Comparison of ENCODE assay signal across 22 mouse cellular contexts in the genomic region with DNA sequence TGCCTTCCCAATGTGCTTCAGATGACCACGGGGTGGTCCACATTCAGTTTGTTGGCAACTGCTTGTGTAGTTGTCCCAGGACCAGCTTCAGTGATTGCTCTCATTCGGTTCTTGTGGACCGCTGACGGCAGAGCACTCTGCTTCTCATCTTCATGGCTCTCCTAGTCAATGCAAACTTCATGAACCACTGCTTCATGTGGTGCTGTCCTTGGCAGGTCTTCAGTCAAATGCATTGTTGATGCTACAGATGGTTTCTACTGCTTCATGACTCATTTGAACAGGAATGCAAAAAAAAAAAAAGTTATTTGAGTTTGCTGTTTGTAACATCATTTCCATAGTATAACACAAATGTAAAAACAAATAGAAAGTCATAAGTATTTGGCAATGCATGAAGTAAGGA.
DNase-seq lines count a peak whose midpoint lies in the region; ATAC-seq and TF ChIP-seq lines count a peak whose summit lies in the region.
"Had no signal": no experiment of that assay in that cellular context is flagged by ENCODE, and none has a peak within 500 bp of the region (broad histone marks: within the 10 kb centered on the region; RNA-seq: fewer than 3 reads in every experiment).

No protein-coding gene starts in this region.

- H3K36me3 ChIP-seq in kidney, postnatal 0 days (ENCODE audit: insufficient read depth, low read length): no peaks in the 10 kb centered on the region
- H3K36me3 ChIP-seq in lung, embryonic 15.5 days: no peaks in the 10 kb centered on the region
- H3K36me3 ChIP-seq in lung, postnatal 0 days (ENCODE audit: insufficient read depth, low read length): no peaks in the 10 kb centered on the region
- H3K36me3 ChIP-seq: forebrain, embryonic 15.5 days had no signal

- no peak for ATAC-seq in kidney, postnatal 0 days (replicated peaks; ENCODE audit: low FRiP score, low read depth)
- ATAC-seq in lung, embryonic 15.5 days (ENCODE audit: borderline replicate concordance, extremely low read depth, low FRiP score, low TSS enrichment): peak; percentile 52; the same call in 1 of the 2 replicates
- peak; percentile 53; the same call in 1 of the 2 replicates for ATAC-seq in lung, postnatal 0 days
- ATAC-seq: activated CD4-positive, CD25-positive, alpha-beta regulatory T cell, adult 4 months; forebrain, embryonic 13.5 days; forebrain, embryonic 15.5 days; forebrain, postnatal 0 days; Patski had no signal

- TF ChIP-seq CTCF in kidney, postnatal 0 days (IDR thresholded peaks at IDR 0.05; ENCODE audit: low read depth): no peak
- TF ChIP-seq CTCF in lung, postnatal 0 days (IDR thresholded peaks at IDR 0.05): no peak

- no peaks in the 10 kb centered on the region for H3K9me3 ChIP-seq in kidney, postnatal 0 days (replicated peaks; ENCODE audit: low read length)
- no peaks in the 10 kb centered on the region for H3K9me3 ChIP-seq in lung, embryonic 15.5 days
- no peaks in the 10 kb centered on the region for H3K9me3 ChIP-seq in lung, postnatal 0 days (ENCODE audit: low read length)
- H3K9me3 ChIP-seq: embryonic facial prominence, embryonic 13.5 days; forebrain, embryonic 13.5 days; forebrain, embryonic 15.5 days had no signal

- H3K4me1 ChIP-seq in kidney, postnatal 0 days (replicated peaks; ENCODE audit: insufficient read depth, low read length): no peaks in the 10 kb centered on the region
- H3K4me1 ChIP-seq in lung, embryonic 15.5 days: no peaks in the 10 kb centered on the region
- no peaks in the 10 kb centered on the region for H3K4me1 ChIP-seq in lung, postnatal 0 days (ENCODE audit: insufficient read depth, low read depth, low read length)
- H3K4me1 ChIP-seq: embryonic facial prominence, embryonic 13.5 days had no signal

- 90% methylated on average over 4 of the region's 4 CpGs for WGBS in kidney, postnatal 0 days
- 77% methylated on average over 4 of the region's 4 CpGs for WGBS in lung, embryonic 15.5 days
- 76% methylated on average over 4 of the region's 4 CpGs for WGBS in lung, postnatal 0 days

- TF ChIP-seq EP300 in lung, postnatal 0 days (IDR thresholded peaks at IDR 0.05): no peak

- H3K27me3 ChIP-seq in kidney, postnatal 0 days (ENCODE audit: insufficient read depth, low read length): no peaks in the 10 kb centered on the region
- no peaks in the 10 kb centered on the region for H3K27me3 ChIP-seq in lung, embryonic 15.5 days
- no peaks in the 10 kb centered on the region for H3K27me3 ChIP-seq in lung, postnatal 0 days (replicated peaks; ENCODE audit: insufficient read depth, low read length)
- H3K27me3 ChIP-seq: embryonic facial prominence, embryonic 13.5 days; forebrain, embryonic 13.5 days; forebrain, embryonic 15.5 days had no signal

- H3K27ac ChIP-seq in kidney, postnatal 0 days: no peak overlapping the region
- H3K27ac ChIP-seq in lung, embryonic 15.5 days: no peak overlapping the region; the same call in 1 of the 2 replicates
- H3K27ac ChIP-seq in lung, postnatal 0 days (ENCODE audit: low read length): no peak overlapping the region
- H3K27ac ChIP-seq: embryonic facial prominence, embryonic 13.5 days; forebrain, embryonic 13.5 days; forebrain, embryonic 15.5 days had no signal

- H3K4me2 ChIP-seq in kidney, postnatal 0 days (ENCODE audit: low read length): no peak overlapping the region
- no peak overlapping the region for H3K4me2 ChIP-seq in lung, embryonic 15.5 days
- no peak overlapping the region for H3K4me2 ChIP-seq in lung, postnatal 0 days (replicated peaks; ENCODE audit: low read depth, low read length)
- H3K4me2 ChIP-seq: embryonic facial prominence, embryonic 13.5 days; forebrain, embryonic 13.5 days; forebrain, embryonic 15.5 days had no signal

- H3K4me3 ChIP-seq in kidney, postnatal 0 days (replicated peaks; ENCODE audit: low read depth, low read length): no peak overlapping the region
- no peak overlapping the region for H3K4me3 ChIP-seq in lung, embryonic 15.5 days
- no peak overlapping the region for H3K4me3 ChIP-seq in lung, postnatal 0 days (ENCODE audit: low read depth, low read length)
- H3K4me3 ChIP-seq: embryonic facial prominence, embryonic 13.5 days; forebrain, embryonic 13.5 days; forebrain, embryonic 15.5 days had no signal

- no peak overlapping the region for H3K9ac ChIP-seq in kidney, postnatal 0 days (ENCODE audit: low read depth, low read length)
- no peak overlapping the region for H3K9ac ChIP-seq in lung, embryonic 15.5 days
- H3K9ac ChIP-seq in lung, postnatal 0 days (replicated peaks; ENCODE audit: low read depth): no peak overlapping the region
- H3K9ac ChIP-seq: embryonic facial prominence, embryonic 13.5 days; forebrain, embryonic 13.5 days; forebrain, embryonic 15.5 days; forebrain, postnatal 0 days had no signal

- DNase-seq in kidney, postnatal 0 days (ENCODE audit: low spot score): peak; percentile 27
- no peak for DNase-seq in kidney, postnatal 25 days
- no peak for DNase-seq in lung, postnatal 36 days
- peak; percentile 51 for DNase-seq in lung, postnatal 0 days (ENCODE audit: low spot score)
- DNase-seq in lung, postnatal 25 days (ENCODE audit: low spot score): no peak
- DNase-seq in Muller cell, postnatal 12 days (ENCODE audit: inconsistent ontology term): peak; percentile 23
- DNase-seq in layer of hippocampus, postnatal 14 days (ENCODE audit: low spot score in 2 of 2): no peak
- DNase-seq: adrenal gland, adult 8-10 months; adrenal gland, postnatal 14 days; adrenal gland, postnatal 36 days; cerebellum, adult 11-12 months; cerebellum, adult 2 months; cerebellum, adult 9-10 months; cerebellum, postnatal 10 days; cerebellum, postnatal 25 days; forebrain, postnatal 0 days had no signal

Comparison
In these comparisons a context has a peak if more than half of its experiments do, and no peak if none do; other contexts are left out.
1. DNase-seq: peak in kidney, postnatal 0 days (single experiment), lung, postnatal 0 days (single experiment) and Muller cell, postnatal 12 days (single experiment); none in kidney, postnatal 25 days (0 of 2), lung, postnatal 36 days (single experiment), lung, postnatal 25 days (single experiment) and layer of hippocampus, postnatal 14 days (0 of 2).